Mouse (Mus musculus) heart, embryonic 14.5 days (tissue): ENCODE data around the gene Hint2. TPM values are rescaled to one million over a fixed set of nuclear protein-coding genes. Genes with fewer than 3 reads are reported as not detected.

ENCODE experiments used
- ATAC-seq: fragments of 200-750 bp; cut with Nextera tagmentation; 2 replicates; pipeline ENCODE4 v1.8.0; 2017; ENCODE audit warnings: low read depth, moderate TSS enrichment; ENCODE audit not compliant: insufficient number of reproducible peaks, insufficient read depth, low FRiP score
- H3K27ac ChIP-seq, 2 experiments: fragments of 200-500 bp in 1 of 2; fragments of 300-500 bp in 1 of 2; sonication (generic) in 1 of 2; replicated peaks in 1 of 2; 2 replicates each; pipeline ENCODE4 v1.5.1; 2012 to 2014; ENCODE audit warnings: low read depth in 2 of 2, low read length in 2 of 2, control low read depth in 1 of 2, mild to moderate bottlenecking in 1 of 2, mixed read lengths in 1 of 2; ENCODE audit not compliant: control insufficient read depth in 1 of 2, insufficient read depth in 1 of 2
- H3K27me3 ChIP-seq: fragments of 300-500 bp; sonication (generic); 2 replicates; pipeline ENCODE4 v1.6.1; 2014; ENCODE audit warnings: mild to moderate bottlenecking, low read length, control low read depth; ENCODE audit not compliant: control insufficient read depth, insufficient read depth
- H3K36me3 ChIP-seq: fragments of 300-500 bp; sonication (generic); 2 replicates; pipeline ENCODE4 v1.6.1; 2014; ENCODE audit warnings: mild to moderate bottlenecking, control low read depth, low read length, mixed read lengths; ENCODE audit not compliant: control insufficient read depth, insufficient read depth
- H3K4me1 ChIP-seq, 2 experiments: fragments of 200-500 bp in 1 of 2; fragments of 300-500 bp in 1 of 2; sonication (generic) in 1 of 2; 2 replicates each; pipeline ENCODE4 v1.6.1; 2012 to 2014; ENCODE audit warnings: low read length in 2 of 2, control low read depth in 1 of 2, mixed read lengths in 1 of 2; ENCODE audit not compliant: control insufficient read depth in 2 of 2, insufficient read depth in 2 of 2
- H3K4me2 ChIP-seq: fragments of 300-500 bp; sonication (generic); 2 replicates; pipeline ENCODE4 v1.6.1; 2014; ENCODE audit warnings: mild to moderate bottlenecking, low read length
- H3K4me3 ChIP-seq, 2 experiments: fragments of 200-500 bp in 1 of 2; fragments of 300-500 bp in 1 of 2; sonication (generic) in 1 of 2; 2 replicates each; pipeline ENCODE4 v1.5.1; 2012 to 2014; ENCODE audit warnings: low read length in 2 of 2, mild to moderate bottlenecking in 2 of 2, control low read depth in 1 of 2, low read depth in 1 of 2, moderate library complexity in 1 of 2; ENCODE audit not compliant: control insufficient read depth in 1 of 2, insufficient read depth in 1 of 2
- H3K9ac ChIP-seq: fragments of 300-500 bp; sonication (generic); 2 replicates; pipeline ENCODE4 v1.6.1; 2014; ENCODE audit warnings: mild to moderate bottlenecking, low read length
- H3K9me3 ChIP-seq: fragments of 300-500 bp; sonication (generic); 2 replicates; pipeline ENCODE4 v1.6.1; 2016; ENCODE audit warnings: low read length, control low read depth; ENCODE audit not compliant: control insufficient read depth
- WGBS: fragments of 180-500 bp; shearing (Covaris S2); extraction: QIAGEN DNeasy Blood & Tissue Kit; methylation state at CpG from one replicate; pipeline ENCODE4 v1.1.7; 2014; 5-methylcytosine and 5-hydroxymethylcytosine counted together
- polyA plus RNA-seq: library from polyadenylated mRNA; unstranded; fragments of >200 nt; fragmentation: Nextera tagmentation; extraction: Ambion mirVana; gene quantifications from 2 replicates; pipeline ENCODE4 v1.2.1, GENCODE M21; 2014

Gene Hint2
- polyA plus RNA-seq, 1 experiment from 2014 or later = 213 TPM

- Histone ChIP-seq H3K4me1 (peaks cover 22 to 25% of the 10 kb centered on the region in 2 experiments), H3K4me2 (peak overlapping the region; percentile 47), H3K9me3 (peaks cover 11% of the 10 kb centered on the region), H3K27ac (peak overlapping the region in 1 of 2 experiments; percentile 80; a peak in 1 of 4 replicates), H3K36me3 (no peaks in the 10 kb centered on the region), H3K4me3 (0 out of 4 replicates have a peak overlapping the region, but pooled peaks of 1 of the 2 experiments have one; percentile 1), H3K27me3 (no peaks in the 10 kb centered on the region), H3K9ac (no peak overlapping the region)
- ATAC-seq = no peak; the same call in 1 of the 2 replicates
- 9% methylated on average over 5 of the region's 5 CpGs for WGBS
Measured at GRCm38 (mm10) chr4:43630030-43630581, 26.2 kb downstream of the Hint2 start.

GRCm38 (mm10) chr4:43629106-43629817 is 27.0 kb downstream of the Hint2 start:
- H3K9me3 ChIP-seq = peaks cover 17% of the 10 kb centered on the region
- H3K4me2 ChIP-seq = peak overlapping the region; percentile 45
- no peak for ATAC-seq
- H3K27me3 ChIP-seq = no peaks in the 10 kb centered on the region
- H3K27ac ChIP-seq = no peak overlapping the region
- H3K4me1 ChIP-seq = peaks cover 21 to 22% of the 10 kb centered on the region in 2 experiments
- no peak overlapping the region for H3K4me3 ChIP-seq
- peak overlapping the region; percentile 46; the same call in 1 of the 2 replicates for H3K9ac ChIP-seq
- no peaks in the 10 kb centered on the region for H3K36me3 ChIP-seq
- 45% methylated on average over 20 of the region's 20 CpGs for WGBS

- 70% methylated on average over 4 of the region's 4 CpGs for WGBS
- Histone ChIP-seq H3K4me2 (no peak overlapping the region), H3K9me3 (peaks cover 7% of the 10 kb centered on the region), H3K4me3 (no peak overlapping the region), H3K27ac (no peak overlapping the region), H3K4me1 (no peaks in the 10 kb centered on the region), H3K27me3 (no peaks in the 10 kb centered on the region), H3K36me3 (no peaks in the 10 kb centered on the region), H3K9ac (no peak overlapping the region)
- ATAC-seq = no peak
Measured at GRCm38 (mm10) chr4:43620146-43620778, 36.0 kb downstream of the Hint2 start.

- WGBS = 56% methylated on average over 3 of the region's 3 CpGs
- Histone ChIP-seq H3K36me3 (no peaks in the 10 kb centered on the region), H3K27ac (no peak overlapping the region), H3K9ac (no peak overlapping the region), H3K27me3 (no peaks in the 10 kb centered on the region), H3K4me1 (no peaks in the 10 kb centered on the region), H3K4me3 (no peak overlapping the region), H3K4me2 (no peak overlapping the region), H3K9me3 (no peaks in the 10 kb centered on the region)
- ATAC-seq = no peak
Measured at GRCm38 (mm10) chr4:43613060-43613730, 43.1 kb downstream of the Hint2 start.

GRCm38 (mm10) chr4:43612534-43612933 is 43.7 kb downstream of the Hint2 start:
- H3K9me3 ChIP-seq = no peaks in the 10 kb centered on the region
- no peak overlapping the region for H3K27ac ChIP-seq
- no peak for ATAC-seq
- WGBS = 53% methylated on average over 10 of the region's 10 CpGs
- no peak overlapping the region for H3K4me2 ChIP-seq
- no peaks in the 10 kb centered on the region for H3K4me1 ChIP-seq
- no peaks in the 10 kb centered on the region for H3K36me3 ChIP-seq
- H3K27me3 ChIP-seq = no peaks in the 10 kb centered on the region
- H3K4me3 ChIP-seq = no peak overlapping the region
- no peak overlapping the region for H3K9ac ChIP-seq

GRCm38 (mm10) chr4:43604751-43605685 is 51.2 kb downstream of the Hint2 start:
- Histone ChIP-seq H3K36me3 (no peaks in the 10 kb centered on the region), H3K4me1 (peaks cover 7% of the 10 kb centered on the region in 2 experiments; a peak in 3 of 4 replicates), H3K9ac (no peak overlapping the region), H3K9me3 (no peaks in the 10 kb centered on the region), H3K27me3 (no peaks in the 10 kb centered on the region), H3K4me2 (no peak overlapping the region), H3K4me3 (no peak overlapping the region), H3K27ac (no peak overlapping the region)
- WGBS = 42% methylated on average over 9 of the region's 9 CpGs
- no peak for ATAC-seq
